Mouse (Mus musculus) gastrocnemius, postnatal 4 days (tissue): ENCODE results near the gene Smbd1. TPM values are rescaled to one million over a fixed set of nuclear protein-coding genes. Genes with fewer than 3 reads are reported as not detected.

Experiments
- total RNA-seq, 2 experiments: library from RNA; stranded (reverse); gene quantifications; 2 replicates each; pipeline ENCODE4 v1.2.3; 2021

The Smbd1 gene
- total RNA-seq, 2 experiments from 2014 or later, result not detected

Other genes with a start within 250 kb of the Smbd1 start
- 100 to 1,000 TPM in 1 of 2 experiments, 10 to 100 TPM in 1; 83.5 to 124 TPM for gene Tfrc, start 201.6 kb downstream of the Smbd1 start, total RNA-seq
- gene Tnk2, start 166.6 kb downstream of the Smbd1 start, total RNA-seq, result 10 to 100 TPM; 79.9 to 82.7 TPM
- under 1 TPM; 0.07 to 0.10 TPM for gene Muc4, start 74.6 kb downstream of the Smbd1 start, total RNA-seq
- gene Muc20, start 13.0 kb downstream of the Smbd1 start, total RNA-seq, result under 1 TPM; 0.23 to 0.49 TPM
- 100 to 1,000 TPM; 148 to 164 TPM for gene Fyttd1, start 67.0 kb upstream of the Smbd1 start, total RNA-seq
- gene Rubcn, start 67.3 kb upstream of the Smbd1 start, total RNA-seq, result 10 to 100 TPM; 46.6 to 50.3 TPM
- 10 to 100 TPM; 32.7 to 35.2 TPM for gene Lrch3, start 103.6 kb upstream of the Smbd1 start, total RNA-seq
- 1 to 10 TPM; 2.1 to 2.2 TPM for gene Iqcg, start 245.7 kb upstream of the Smbd1 start, total RNA-seq
- 100 to 1,000 TPM; 506 to 544 TPM for gene Rpl35a, start 246.0 kb upstream of the Smbd1 start, total RNA-seq